Mouse (Mus musculus) natural killer cell, adult 2 months (primary cell): ENCODE data around the gene Nop9.

Source experiments
- DNase-seq, 2 experiments: peaks; one replicate each; pipeline ENCODE4 v3.0.0; 2022; ENCODE audit warnings: low spot score in 2 of 2

Gene Nop9

DNA sequence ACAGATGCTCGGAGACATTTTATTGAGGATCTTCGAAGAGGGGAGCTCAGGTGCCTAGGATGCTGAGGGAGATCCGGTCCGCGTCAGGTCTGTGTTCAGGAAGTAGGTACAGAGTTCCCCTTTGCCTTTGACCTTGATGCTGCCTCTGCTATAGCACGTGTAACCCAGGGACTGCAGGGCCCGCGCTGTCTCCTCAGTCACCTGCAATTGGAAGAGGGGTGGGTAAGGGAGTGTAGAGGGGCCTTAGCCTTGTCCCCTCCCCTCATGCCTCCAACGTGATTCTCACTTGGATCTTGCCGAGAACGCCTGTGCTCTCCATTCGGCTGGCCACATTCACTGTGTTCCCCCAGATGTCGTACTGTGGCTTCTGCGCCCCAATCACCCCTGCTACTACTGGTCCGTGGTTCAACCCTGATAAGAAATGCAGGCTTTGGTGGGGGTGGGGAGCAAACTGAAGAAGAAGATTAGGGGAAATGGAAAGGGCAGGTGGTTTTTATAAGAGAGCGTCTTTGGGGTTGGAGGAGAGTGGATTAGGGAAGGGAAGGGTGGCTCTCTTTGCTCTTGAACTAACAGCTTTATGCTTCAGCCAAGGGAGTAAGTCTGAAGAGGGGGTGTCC, 23.7 kb downstream of the Nop9 start:
- DNase-seq, result no peak

DNA sequence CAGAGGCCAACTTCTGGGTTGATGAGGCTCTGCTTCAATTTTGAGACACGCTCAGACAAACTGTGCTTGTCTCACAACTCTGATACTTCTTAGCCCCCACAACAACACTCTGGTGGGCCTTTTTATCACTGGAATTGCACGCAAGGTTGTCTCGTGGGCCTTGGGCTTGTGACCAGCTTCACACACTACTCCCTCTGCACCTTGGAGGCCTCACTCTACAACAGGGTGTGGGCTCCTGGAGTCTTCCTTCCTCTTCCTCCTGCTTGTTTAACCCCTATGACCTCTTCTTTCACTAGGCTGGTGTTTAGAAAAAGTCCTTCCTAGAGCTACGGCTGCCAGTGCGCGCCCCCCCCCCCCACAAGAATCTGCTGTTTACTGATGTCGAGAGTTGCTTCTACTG, 31.2 kb downstream of the Nop9 start:
- DNase-seq, result no peak

DNA sequence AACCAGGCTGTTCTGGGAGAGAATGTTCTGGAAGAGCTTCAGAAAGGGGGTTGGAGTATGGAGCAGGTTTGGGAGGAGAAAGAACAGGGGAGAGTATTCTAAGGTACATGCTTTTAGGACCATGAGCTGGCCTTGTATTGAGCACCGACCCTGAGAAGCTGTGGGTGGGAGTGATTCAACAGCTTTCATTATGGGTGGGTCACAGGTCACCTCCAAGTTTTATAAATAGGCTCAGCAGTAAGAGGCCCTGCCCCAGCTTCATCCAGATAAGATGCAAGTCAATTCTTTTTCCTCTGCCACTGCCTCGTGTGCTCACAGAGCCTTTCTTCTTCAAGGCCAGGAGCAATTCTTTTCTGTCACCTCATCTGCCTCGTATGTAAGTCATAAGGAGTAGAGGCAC, 31.7 kb downstream of the Nop9 start:
- no peak for DNase-seq

DNA sequence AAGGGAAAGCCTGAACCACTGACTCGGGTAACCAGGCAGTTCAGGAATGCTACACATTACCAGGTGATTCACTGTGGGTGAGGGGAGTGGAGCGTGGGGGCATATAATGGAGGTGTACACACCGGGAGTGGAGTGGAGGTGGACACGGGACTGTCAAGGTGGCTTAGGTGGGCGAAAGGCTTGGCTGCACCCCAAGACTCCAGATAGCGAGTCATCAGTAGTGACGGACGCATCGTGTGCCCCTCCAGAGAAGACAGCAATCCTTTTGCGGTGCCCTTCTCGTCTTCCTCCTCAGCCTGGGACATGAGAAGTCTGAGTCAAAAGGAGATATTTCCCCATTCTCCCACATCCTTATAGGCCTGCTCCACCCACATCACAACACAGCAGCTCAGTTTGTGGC, 32.3 kb downstream of the Nop9 start:
- DNase-seq, result no peak

DNA sequence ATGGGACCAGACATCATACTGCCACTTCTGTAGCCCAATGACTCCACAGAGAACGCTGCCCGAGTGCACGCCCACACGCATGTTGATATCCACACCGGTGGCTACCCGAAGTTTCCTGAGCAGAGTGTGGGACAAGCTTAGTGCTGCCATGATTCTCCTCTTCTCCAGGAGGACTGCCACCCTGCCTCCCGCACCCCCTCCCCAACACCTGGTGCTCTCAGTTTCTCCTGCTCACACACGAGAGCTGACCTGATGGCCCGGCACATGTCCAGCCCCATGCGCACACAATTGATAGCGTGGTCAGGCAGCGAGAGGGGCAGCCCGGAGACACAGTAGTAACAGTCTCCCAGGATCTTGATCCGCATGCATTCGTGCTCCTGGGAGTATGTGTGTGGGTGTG, 33.2 kb downstream of the Nop9 start:
- no peak for DNase-seq

DNA sequence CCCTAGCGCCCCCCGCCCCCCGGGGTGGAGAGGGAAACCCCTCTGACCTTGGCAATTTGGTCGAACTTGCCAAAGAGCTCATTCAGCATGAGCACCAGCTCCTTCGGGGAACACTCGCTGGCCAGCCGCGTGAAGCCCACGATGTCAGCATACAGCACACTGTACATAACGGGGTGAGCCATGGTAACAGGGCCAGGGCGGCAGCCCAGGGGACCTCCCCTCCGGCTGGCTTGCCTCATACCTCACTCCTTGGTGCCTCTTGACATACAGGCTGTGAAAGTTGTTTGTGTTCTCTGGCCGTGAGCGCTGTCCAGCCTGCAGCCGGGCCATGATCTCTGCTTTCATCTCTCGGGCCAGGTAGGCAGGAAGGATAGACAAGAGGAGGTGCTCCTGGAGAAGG, 34.2 kb downstream of the Nop9 start:
- no peak for DNase-seq

DNA sequence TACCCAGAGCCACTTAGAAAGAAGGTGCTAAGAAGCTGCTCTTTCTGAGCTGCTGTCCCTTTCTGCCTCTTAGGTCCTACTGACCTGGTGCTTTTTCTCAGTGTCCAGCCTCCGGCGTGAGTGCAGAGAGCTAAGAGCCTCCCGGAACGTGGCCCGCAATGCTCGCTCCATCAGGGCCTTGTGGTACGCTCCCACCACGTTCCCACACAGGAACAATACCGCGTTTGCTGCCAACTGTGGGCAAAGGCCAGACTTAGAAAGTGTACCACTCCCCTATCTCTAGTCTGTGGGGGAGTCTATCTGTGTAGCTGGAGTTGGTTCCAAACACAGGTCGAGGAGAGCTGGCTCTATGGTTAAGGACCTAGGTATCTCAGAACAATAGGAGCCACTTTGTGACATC, 35.2 kb downstream of the Nop9 start:
- DNase-seq, result no peak

DNA sequence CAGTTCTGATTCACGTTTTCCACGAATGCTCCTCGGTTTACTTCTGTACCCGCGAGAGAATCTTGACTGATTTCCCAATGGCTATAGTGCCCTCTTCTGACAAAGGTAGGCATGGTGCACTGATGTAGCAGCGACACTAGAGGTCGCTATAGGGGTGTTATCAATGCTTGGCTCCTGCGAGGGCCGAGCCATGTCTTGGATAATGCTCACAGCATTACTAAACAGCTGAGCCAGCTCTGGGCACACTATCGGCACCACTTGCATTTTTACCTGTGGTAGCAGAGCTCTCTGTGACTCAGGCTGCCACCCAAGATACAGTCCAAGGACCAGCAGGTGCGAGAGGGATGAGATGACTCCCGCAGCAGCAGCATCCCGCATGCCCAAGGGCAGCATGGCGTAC, 35.8 kb downstream of the Nop9 start:
- DNase-seq, result peak; percentile 40 to 53

DNA sequence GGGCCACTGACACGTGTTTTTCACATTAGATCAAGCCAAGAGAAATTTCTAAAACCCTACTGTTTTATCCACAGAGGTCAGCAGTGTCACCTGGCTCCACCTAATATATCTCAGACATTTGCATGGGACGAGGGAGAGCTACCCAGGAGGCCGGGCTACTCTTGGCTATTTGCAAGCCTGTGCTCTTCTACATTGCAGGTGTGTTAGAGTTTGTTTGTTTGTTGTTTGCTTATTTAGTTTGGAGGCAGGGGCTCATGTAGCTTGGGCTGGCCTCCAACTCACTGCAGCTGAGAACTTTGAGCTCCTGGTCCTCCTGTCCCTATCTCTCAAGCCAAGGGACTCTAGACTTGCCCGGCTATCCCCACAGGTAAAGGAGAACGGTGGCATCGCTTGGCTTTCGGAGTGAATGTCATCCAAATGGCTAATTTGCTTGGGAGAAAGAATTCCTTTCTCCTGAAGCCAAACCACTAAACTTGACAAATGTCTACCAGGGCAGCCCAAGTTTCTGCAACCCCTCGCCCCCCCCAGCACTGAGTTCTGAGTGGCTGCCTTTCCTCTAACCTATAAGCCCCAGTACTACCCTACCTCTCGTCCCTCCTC, 37.0 kb downstream of the Nop9 start:
- no peak for DNase-seq

DNA sequence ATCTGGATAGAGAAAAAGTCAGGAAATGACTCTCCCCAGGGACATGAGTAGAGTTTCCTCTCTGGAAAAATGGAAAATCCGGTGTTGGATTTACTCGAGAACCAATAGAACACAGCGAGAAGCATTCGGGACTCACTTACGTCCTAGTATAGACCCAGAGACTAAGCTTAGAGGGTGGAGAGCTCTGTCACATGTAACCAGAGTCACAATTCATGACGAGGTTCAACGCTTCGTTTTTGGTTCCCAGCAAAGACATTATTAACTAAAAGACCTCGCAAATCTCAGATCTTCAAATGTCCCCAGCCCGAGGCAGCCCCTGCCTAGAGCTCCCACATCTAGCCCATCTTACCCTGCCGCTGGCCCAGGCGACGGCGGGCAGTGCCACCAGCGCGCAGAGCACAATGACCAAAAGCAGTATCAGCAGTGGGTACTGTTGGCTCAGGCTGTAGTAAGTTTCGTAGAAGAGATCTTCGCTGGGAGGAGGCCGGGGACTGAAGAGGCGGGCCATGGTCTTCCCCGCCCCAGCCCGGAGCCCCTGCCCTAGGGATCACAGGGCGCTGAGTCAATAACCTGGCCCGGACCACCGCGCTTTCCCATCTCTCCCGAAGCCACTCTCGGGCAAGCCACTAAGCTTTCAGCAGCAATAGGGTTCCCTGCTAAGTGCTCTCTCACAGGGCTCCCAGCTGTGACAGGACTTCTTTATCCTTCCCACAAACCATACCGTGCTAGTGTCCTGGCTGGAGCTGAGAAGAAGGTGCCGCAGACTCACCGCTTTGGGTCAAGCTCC, 37.9 kb downstream of the Nop9 start:
- no peak for DNase-seq

DNA sequence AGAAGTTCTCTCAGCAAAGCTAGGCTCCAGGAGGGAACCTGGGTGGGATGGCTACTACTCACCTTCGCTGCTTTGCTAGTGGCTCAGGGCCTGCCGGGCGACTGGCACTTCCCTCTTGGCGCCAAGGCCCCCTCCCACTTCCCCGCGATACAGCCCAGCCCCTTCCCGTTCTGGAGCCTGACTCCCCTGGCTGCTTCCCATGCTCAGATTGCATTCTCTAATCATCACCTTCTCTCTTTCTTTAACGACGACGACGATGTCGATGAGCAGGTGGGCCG, 38.4 kb downstream of the Nop9 start, which contains the start of gene Adcy4:
Gene Adcy4 (minus strand): TSS at position 138 of the 278 bp plus-strand sequence.
- no peak for DNase-seq

DNA sequence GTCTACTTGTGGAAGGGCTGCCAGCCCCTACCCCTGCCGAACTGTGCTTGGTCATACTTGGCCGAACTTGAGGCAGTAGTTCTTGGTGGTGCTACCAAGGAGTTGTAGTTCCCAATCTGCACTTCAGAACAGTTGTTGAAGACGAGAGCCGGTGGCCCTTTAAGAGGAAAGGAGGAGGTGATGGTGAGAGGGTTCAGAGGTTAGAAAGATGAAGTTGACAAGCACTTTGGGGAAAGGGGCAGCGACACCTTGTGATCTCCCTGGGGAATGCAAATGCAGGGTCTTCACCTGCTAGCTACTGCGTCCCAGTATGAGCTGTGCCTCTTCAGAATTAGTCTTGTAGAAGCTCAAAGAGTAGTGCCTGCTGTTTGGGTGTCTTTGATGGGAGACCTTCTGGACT, 39.7 kb downstream of the Nop9 start:
- DNase-seq, result no peak

DNA sequence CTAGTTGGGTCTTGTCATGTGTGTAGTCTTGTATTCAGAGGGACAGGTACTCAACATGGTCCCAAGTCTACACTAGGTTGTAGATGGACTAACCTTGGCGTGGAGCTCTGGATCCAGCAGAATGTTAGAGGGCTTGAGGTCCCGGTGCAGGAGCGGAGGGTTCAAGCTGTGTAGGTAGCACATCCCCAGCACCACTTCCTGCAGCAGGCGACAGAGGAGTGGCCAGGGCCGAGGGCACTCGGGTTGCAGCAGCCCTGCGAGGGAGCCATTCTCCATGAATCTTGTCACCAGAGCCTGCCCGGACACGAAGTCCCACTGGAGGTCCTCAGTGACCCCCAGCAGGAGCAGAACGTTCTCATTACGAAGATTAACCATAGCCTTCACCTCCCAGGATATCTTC, 42.2 kb downstream of the Nop9 start:
- DNase-seq, result no peak

DNA sequence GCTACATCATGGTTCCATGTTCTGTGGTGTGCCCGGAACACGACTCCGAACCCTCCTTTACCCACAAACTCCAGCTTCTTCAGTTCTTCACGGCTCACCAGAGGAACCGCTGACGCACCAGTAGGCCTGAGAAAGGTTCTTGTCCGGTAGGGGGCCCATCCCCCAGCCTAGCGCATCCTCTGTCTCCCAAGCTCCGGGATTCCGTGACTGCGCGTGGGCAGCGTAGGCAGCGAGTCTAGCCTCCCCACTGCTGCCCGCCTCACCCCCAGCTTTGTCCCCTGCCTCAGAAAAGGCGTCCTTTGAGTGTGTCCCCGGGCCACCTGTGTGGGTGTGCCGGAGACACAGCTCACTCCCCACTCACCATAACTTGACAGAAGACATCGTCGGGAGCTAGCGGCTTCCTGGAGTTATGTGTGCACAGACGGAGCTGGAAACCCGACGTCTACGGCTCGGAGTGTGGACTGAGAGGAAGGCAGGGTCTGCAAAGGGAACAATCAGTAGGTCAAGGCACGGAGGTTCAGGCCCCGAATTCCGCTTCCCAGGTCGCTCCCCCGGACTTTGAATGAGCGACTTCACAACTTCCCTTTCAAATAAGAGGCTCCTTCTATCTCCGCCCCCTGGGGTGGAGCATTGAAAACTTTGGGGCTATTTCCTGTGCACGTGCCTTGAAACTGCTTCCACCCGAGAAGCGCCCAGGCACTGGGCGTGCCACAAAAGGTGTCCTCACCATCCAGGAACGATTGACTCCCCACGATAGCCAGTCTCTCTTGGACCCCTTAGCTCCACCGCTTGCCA, 43.0 kb downstream of the Nop9 start, which contains the start of gene Ripk3:
Gene Ripk3 (minus strand): TSS at position 610 of the 795 bp plus-strand sequence.
- peak; percentile 42 to 66 for DNase-seq

DNA sequence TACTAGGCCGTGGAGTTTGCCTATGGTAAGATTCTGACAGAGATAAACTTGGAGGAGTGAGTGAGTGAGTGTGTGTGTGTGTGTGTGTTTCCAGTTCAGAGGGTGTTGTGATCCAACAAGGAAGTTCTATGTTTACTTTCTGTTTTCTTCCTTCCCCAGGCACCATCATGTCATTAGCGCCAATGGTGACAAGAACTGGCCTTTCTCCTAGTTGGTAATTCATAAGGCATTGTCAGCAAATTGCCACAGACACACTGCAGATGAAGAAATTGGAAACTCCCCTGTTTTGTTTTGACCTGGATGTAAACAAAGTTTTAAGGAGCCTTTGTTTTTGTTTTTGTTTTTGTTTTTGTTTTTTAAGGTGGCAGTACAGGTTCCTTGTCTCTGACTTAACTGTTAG, 48.0 kb downstream of the Nop9 start:
- DNase-seq, result no peak

DNA sequence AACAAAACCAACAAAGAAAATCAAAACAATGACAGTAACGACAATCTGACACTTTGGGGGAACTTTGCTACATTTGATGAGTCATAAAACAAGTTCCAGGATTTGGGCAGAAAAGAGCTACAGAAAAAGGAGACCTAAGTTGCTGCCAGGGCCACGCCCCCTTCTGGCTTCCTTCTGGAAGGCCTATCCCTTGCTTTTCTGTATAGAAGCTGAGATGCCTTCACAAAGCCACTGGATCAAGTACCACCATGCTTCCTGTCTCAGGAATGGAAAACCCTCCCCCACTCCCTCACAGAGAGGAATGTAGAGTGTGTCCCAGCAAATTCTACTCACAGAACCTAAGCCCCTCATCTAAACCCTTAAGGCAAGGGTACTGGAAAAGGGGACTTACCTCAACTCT, 48.5 kb downstream of the Nop9 start:
- no peak for DNase-seq

DNA sequence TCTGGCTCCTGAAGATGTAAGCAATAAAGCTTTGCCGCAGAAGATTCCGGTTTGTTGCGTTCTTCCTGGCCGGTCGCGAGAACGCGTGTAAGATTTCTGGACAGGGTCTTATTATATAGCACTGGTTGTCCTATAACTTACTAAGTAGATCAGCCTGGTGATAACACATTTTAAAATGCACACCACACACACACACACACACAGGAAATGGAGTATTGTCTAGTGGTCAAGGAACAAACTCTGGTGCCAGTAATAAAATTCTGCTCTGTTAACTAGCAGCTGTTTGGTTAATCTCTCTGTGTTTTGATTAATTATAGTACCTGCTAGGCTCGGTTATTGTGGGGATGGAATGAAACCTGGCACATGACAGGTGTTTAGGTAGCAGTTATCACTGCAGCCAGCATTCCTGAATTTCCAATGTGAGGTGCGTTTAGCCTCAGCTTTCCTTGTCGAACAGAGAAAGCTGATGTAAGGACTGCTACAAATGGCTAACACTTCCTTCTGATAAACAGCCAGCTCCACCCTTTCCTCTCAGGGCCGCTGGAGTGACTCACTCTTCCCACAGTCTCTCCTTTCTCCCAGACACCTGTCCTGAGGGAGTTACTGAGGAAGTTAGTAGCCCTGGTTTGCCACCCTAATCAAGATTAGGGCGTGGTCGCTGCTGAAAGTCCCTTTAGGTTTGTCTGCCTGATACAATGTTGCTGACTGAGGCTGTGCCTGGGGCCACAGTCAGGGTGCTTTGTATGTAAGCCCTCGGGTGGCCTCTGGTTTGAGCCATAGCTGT, 50.1 kb downstream of the Nop9 start:
- no peak for DNase-seq
